Mouse (Mus musculus) CH12.LX (cell line): ENCODE measurements at regions not wholly inside any gene's neighbourhood (a gene's known extent, or its start where the extent isn't known, plus 50 kb on each side); places are given as distances from the start of the nearest gene placed in this dataset.

Source experiments
- DNase-seq: peaks from one replicate; pipeline ENCODE4 v3.0.0-alpha.2; 2013; ENCODE audit errors: extremely low read depth
- H3K27ac ChIP-seq: 2 replicates; pipeline ENCODE4 v1.5.1; 2012; ENCODE audit warnings: low read depth, mild to moderate bottlenecking, control low read depth, moderate library complexity; ENCODE audit not compliant: insufficient read depth
- H3K27me3 ChIP-seq: replicated peaks from 2 replicates; pipeline ENCODE3; 2012; ENCODE audit warnings: inconsistent platforms
- H3K36me3 ChIP-seq, 2 experiments: replicated peaks in 1 of 2; 2 replicates each; pipeline versions ENCODE3 to v1.6.1; 2012; ENCODE audit warnings: inconsistent platforms in 1 of 2, low read length in 1 of 2, mild to moderate bottlenecking in 1 of 2, mixed read lengths in 1 of 2, moderate library complexity in 1 of 2; ENCODE audit not compliant: control insufficient read depth in 1 of 2, insufficient read depth in 1 of 2
- H3K4me1 ChIP-seq, 2 experiments: 2 replicates each; pipeline ENCODE4 v1.6.1; 2012; ENCODE audit warnings: inconsistent platforms in 1 of 2, moderate library complexity in 1 of 2; ENCODE audit not compliant: insufficient read depth in 2 of 2, control insufficient read depth in 1 of 2
- H3K4me2 ChIP-seq: 2 replicates; pipeline ENCODE4 v1.6.1; 2012; ENCODE audit warnings: low read depth, mild to moderate bottlenecking, control low read depth; ENCODE audit not compliant: poor library complexity, insufficient read depth, severe bottlenecking
- H3K4me3 ChIP-seq, 3 experiments: fragments of 150-350 bp in 1 of 3; sonication (generic) in 1 of 3; replicated peaks in 1 of 3; 2 replicates each; pipeline versions ENCODE3 to v1.5.1; 2011 to 2012; ENCODE audit warnings: low read depth in 2 of 3, low read length in 2 of 3, mild to moderate bottlenecking in 2 of 3, moderate library complexity in 2 of 3, control low read depth in 1 of 3, improper control_type of control experiment in 1 of 3, inconsistent platforms in 1 of 3, mixed read lengths in 1 of 3; ENCODE audit not compliant: poor library complexity in 1 of 3
- H3K79me2 ChIP-seq: replicated peaks from 2 replicates; pipeline ENCODE4 v1.6.1; 2012; ENCODE audit warnings: mild to moderate bottlenecking, moderate library complexity; ENCODE audit not compliant: control insufficient read depth, poor library complexity, insufficient read depth, severe bottlenecking; ENCODE audit errors: extremely low read depth
- H3K9ac ChIP-seq: 2 replicates; pipeline ENCODE4 v1.6.1; 2012; ENCODE audit warnings: low read depth, mild to moderate bottlenecking, control low read depth, moderate library complexity; ENCODE audit not compliant: insufficient read depth
- H3K9me3 ChIP-seq: replicated peaks from 2 replicates; pipeline ENCODE3; 2012; ENCODE audit warnings: low read length, inconsistent platforms, mixed read lengths
- BHLHE40 ChIP-seq: IDR thresholded peaks from 2 replicates; pipeline ENCODE4 v1.6.1; 2011; ENCODE audit warnings: mild to moderate bottlenecking, low read depth, low read length, improper control_type of control experiment
- CHD1 ChIP-seq: IDR thresholded peaks from 2 replicates; pipeline ENCODE4 v1.6.1; 2012; ENCODE audit warnings: low read depth, low read length, improper control_type of control experiment, inconsistent platforms
- ELF1 ChIP-seq: IDR thresholded peaks from 2 replicates; pipeline ENCODE4 v1.6.1; 2014; ENCODE audit warnings: low read depth, mild to moderate bottlenecking, inconsistent platforms, low read length, improper control_type of control experiment
- EP300 ChIP-seq: IDR thresholded peaks from 2 replicates; pipeline ENCODE4 v1.6.1; 2011; ENCODE audit warnings: low read length, improper control_type of control experiment
- ETS1 ChIP-seq: conservative IDR thresholded peaks from 2 replicates; pipeline ENCODE4 v1.6.1; 2012; ENCODE audit warnings: low read depth, mild to moderate bottlenecking, inconsistent platforms, low read length, improper control_type of control experiment, moderate library complexity
- KAT2A ChIP-seq: IDR thresholded peaks from 2 replicates; pipeline ENCODE4 v1.6.1; 2012; ENCODE audit warnings: low read length, improper control_type of control experiment, inconsistent platforms; ENCODE audit not compliant: insufficient replicate concordance
- MAFK ChIP-seq: IDR thresholded peaks from 2 replicates; pipeline ENCODE4 v1.6.1; 2011; ENCODE audit warnings: low read length, improper control_type of control experiment; ENCODE audit not compliant: insufficient replicate concordance
- MAZ ChIP-seq: IDR thresholded peaks from 2 replicates; pipeline ENCODE4 v1.6.1; 2012; ENCODE audit warnings: low read depth, mild to moderate bottlenecking, inconsistent platforms, low read length, improper control_type of control experiment, moderate library complexity
- MEF2A ChIP-seq: IDR thresholded peaks from 2 replicates; pipeline ENCODE4 v1.6.1; 2014; ENCODE audit warnings: low read depth, mild to moderate bottlenecking, inconsistent platforms, low read length, improper control_type of control experiment, borderline replicate concordance
- NRF1 ChIP-seq: IDR thresholded peaks from 2 replicates; pipeline ENCODE4 v1.6.1; 2014; ENCODE audit warnings: low read depth, mild to moderate bottlenecking, inconsistent platforms, low read length, improper control_type of control experiment, moderate library complexity
- RCOR1 ChIP-seq: conservative IDR thresholded peaks from 2 replicates; pipeline ENCODE4 v1.6.1; 2012; ENCODE audit warnings: low read depth, mild to moderate bottlenecking, inconsistent platforms, low read length, improper control_type of control experiment
- dilution Hi-C: fragments of 300-500 bp; cut with MboI; formaldehyde crosslinking; loops from 2 replicates; pipeline ENCODE4 v1.14.3; 2020; ENCODE audit warnings: low sequenced_read_pairs; ENCODE audit not compliant: extremely low pct_unique_long_range_greater_than_20kb, extremely low pct_ligation_motif_present
- in situ Hi-C: fragments of 300-500 bp; cut with MboI; formaldehyde crosslinking; loops from 3 replicates; pipeline ENCODE4 v1.14.3; 2019; ENCODE audit warnings: low sequenced_read_pairs, low pct_ligation_motif_present, low pct_unique_long_range_greater_than_20kb, mixed read lengths

DNA sequence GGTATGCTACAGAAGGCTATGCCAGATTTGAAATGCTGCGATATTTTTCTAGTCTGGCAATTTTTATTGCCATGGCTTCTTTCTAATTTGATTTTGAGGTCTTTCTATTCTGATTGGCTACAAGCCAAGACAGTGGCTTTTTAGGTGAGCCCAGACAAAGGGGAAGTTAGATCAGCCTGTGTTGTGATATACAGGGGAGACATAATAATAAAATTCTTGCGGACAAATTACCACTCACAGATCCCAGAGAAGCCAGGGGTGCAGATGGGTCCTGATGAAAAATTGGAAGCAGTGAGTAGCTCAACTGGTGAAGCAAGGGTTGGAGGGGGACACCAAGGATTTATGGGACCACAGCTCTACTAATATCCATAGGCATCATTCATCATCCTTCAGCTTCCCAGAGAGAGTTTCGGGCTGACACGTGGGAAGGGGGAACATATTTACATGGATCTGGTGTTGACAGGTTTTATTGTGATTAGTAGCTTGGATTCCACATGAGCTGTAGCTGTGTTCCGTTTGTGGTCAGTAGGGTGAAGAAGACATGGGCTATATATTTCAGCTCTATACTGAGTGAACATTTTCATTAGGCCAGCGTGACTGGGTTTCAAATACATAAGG, 190.0 kb downstream of the Gm5447 start:
- in situ Hi-C loops = no loop called here
- Histone ChIP-seq H3K27me3 (no peaks in the 10 kb centered on the region), H3K4me3 (no peak overlapping the region), H3K9me3 (no peaks in the 10 kb centered on the region), H3K4me2 (no peak overlapping the region), H3K79me2 (no peaks in the 10 kb centered on the region), H3K27ac (no peak overlapping the region), H3K9ac (no peak overlapping the region), H3K36me3 (no peaks in the 10 kb centered on the region), H3K4me1 (peaks cover 0 to 13% of the 10 kb centered on the region in 2 experiments; a peak in 1 of 4 replicates)
- TF ChIP-seq ETS1 = no peak
- no peak for DNase-seq
- dilution Hi-C loops = no loop called here

DNA sequence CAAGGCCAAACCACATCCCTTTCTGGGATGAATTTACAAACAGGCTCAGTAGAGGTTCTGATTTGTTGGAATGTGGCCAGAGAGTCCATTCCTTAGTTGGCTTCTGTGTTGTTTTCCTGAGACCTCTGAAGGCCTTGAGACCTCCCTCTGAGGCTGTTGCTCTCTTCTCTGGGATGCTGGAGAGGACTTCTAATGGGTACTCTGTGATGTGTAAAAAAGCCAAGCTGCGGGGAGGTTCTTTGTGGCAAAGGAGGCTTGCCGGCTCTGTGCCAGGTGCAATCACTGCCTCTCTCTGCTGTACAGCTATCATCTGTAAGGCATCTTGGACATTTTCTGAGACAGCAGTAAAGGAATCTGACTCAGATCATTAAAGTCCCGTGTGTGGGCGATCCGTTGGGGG, 192.3 kb downstream of the Gm5447 start:
- Histone ChIP-seq H3K9me3 (no peaks in the 10 kb centered on the region), H3K27me3 (no peaks in the 10 kb centered on the region), H3K27ac (no peak overlapping the region), H3K4me3 (no peak overlapping the region), H3K9ac (no peak overlapping the region), H3K4me2 (no peak overlapping the region), H3K79me2 (no peaks in the 10 kb centered on the region), H3K4me1 (peaks cover 0 to 13% of the 10 kb centered on the region in 2 experiments; a peak in 1 of 4 replicates), H3K36me3 (no peaks in the 10 kb centered on the region)
- in situ Hi-C loops = no loop called here
- dilution Hi-C loops = no loop called here
- no peak for DNase-seq
- TF ChIP-seq CHD1 (no peak), MAFK (no peak), MEF2A (no peak)

DNA sequence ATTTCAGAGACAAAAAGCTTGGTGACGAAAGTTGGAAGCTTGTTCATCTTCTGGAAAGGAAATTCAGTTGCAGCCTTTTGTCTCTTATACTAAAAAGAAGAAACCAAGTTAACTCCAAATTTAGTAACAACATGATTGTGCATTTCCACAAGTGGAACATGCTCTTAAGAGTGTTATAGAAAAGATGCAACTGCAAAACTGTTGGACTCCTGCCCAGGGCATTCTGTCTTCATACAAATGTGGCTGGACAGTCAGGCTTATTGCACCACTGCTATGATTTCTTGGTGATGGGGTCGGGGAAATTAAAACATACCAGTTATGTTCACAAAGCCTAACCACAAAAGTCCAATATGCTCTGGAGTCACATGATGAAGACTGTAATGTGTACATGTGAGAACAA, 194.8 kb downstream of the Gm5447 start:
- Histone ChIP-seq H3K4me3 (no peak overlapping the region), H3K4me2 (no peak overlapping the region), H3K9me3 (no peaks in the 10 kb centered on the region), H3K4me1 (peaks cover 0 to 13% of the 10 kb centered on the region in 2 experiments; a peak in 1 of 4 replicates), H3K27me3 (no peaks in the 10 kb centered on the region), H3K79me2 (no peaks in the 10 kb centered on the region), H3K36me3 (no peaks in the 10 kb centered on the region), H3K9ac (no peak overlapping the region), H3K27ac (no peak overlapping the region)
- DNase-seq = no peak
- dilution Hi-C loops (no loop called here), in situ Hi-C loops (no loop called here)
- TF ChIP-seq KAT2A = no peak
- TF ChIP-seq BHLHE40 = no peak
- no peak for TF ChIP-seq ELF1
- no peak for TF ChIP-seq EP300
- no peak for TF ChIP-seq MAZ
- TF ChIP-seq RCOR1 = no peak
- no peak for TF ChIP-seq MAFK
- TF ChIP-seq NRF1 = no peak
